ENCODE assay signal across 14 mouse cellular contexts in the genomic region with DNA sequence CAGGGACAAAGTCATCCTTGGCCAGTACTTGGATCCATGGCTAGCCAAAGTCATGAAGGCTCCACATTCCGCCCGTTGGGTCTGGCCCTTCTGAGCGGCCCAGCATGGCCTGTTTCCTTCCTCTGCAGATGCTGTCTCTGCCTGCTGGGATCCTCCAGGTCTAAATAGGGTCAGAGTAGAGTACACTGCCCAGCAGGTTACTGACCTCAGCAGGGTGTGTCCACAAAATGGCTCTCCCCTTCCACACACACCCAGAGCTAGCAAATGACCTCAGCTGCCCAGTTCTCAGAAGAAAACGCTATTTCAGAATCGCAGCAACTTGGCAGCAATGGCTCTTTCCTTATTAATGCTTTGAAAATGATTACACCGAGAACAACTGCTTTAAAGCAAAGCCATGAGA. TPM values are rescaled to one million over a fixed set of nuclear protein-coding genes. Genes with fewer than 3 reads are reported as not detected.
DNase-seq lines count a peak whose midpoint lies in the region; ATAC-seq and TF ChIP-seq lines count a peak whose summit lies in the region.
"Had no signal": no experiment of that assay in that cellular context is flagged by ENCODE, and none has a peak within 500 bp of the region (broad histone marks: within the 10 kb centered on the region; RNA-seq: fewer than 3 reads in every experiment).

No protein-coding gene starts in this region.

- no peak overlapping the region for H3K4me2 ChIP-seq in kidney, embryonic 14.5 days (replicated peaks; ENCODE audit: low read depth, low read length)
- H3K4me2 ChIP-seq in heart, postnatal 0 days (ENCODE audit: low read depth, low read length) = no peak overlapping the region
- H3K4me2 ChIP-seq: embryonic facial prominence, embryonic 15.5 days; liver, embryonic 15.5 days had no signal

- peaks cover 10% of the 10 kb centered on the region; the same call in 1 of the 2 replicates for H3K4me1 ChIP-seq in kidney, adult 2 months (ENCODE audit: control insufficient read depth, insufficient read depth, low read length)
- H3K4me1 ChIP-seq in kidney, embryonic 14.5 days (ENCODE audit: control insufficient read depth, insufficient read depth, low read length) = no peaks in the 10 kb centered on the region
- H3K4me1 ChIP-seq in E14TG2a.4 (replicated peaks; ENCODE audit: low read depth, low read length) = peaks cover 95% of the 10 kb centered on the region
- peaks cover 18 to 33% of the 10 kb centered on the region in 2 experiments; a peak in 3 of 4 replicates for H3K4me1 ChIP-seq in ES-E14 (ENCODE audit: control insufficient read depth in 2 of 2, insufficient read depth in 2 of 2, low read length in 2 of 2, poor library complexity in 1 of 2)
- H3K4me1 ChIP-seq in heart, postnatal 0 days (ENCODE audit: control insufficient read depth, insufficient read depth) = peaks cover 22% of the 10 kb centered on the region
- H3K4me1 ChIP-seq: liver, embryonic 15.5 days had no signal

- no peak for TF ChIP-seq CTCF in kidney, adult 2 months (conservative IDR thresholded peaks at IDR 0.05; ENCODE audit: insufficient read depth, insufficient read length, low read depth, low read length)
- no peak for TF ChIP-seq CTCF in E14TG2a.4 (conservative IDR thresholded peaks at IDR 0.05; ENCODE audit: low read length)
- TF ChIP-seq CTCF in heart, postnatal 0 days (IDR thresholded peaks at IDR 0.05; ENCODE audit: low read depth) = no peak

- peak; percentile 81 for DNase-seq in kidney, adult 2 months
- no peak for DNase-seq in ES-E14 (ENCODE audit: low read depth, low spot score)
- DNase-seq in heart, postnatal 0 days (ENCODE audit: low spot score) = no peak
- no peak for DNase-seq in right cerebral cortex, postnatal 25 days
- DNase-seq in right cerebral cortex, postnatal 10 days (ENCODE audit: low spot score in 2 of 2) = no peak
- DNase-seq: adrenal gland, postnatal 14 days; thymus, postnatal 25 days had no signal

- ATAC-seq in kidney, embryonic 14.5 days (ENCODE audit: low FRiP score, low TSS enrichment) = no peak
- peak; percentile 37; the same call in 1 of the 2 replicates for ATAC-seq in heart, postnatal 0 days (ENCODE audit: insufficient read depth, low read depth)
- ATAC-seq: CD4-positive, CD25-positive, alpha-beta regulatory T cell, adult 4 months; forebrain, embryonic 14.5 days had no signal

- in situ Hi-C loops in ES-E14 (cut with MboI; ENCODE audit: low sequenced_read_pairs in 2 of 2, unreplicated experiment in 2 of 2) = no loop called here

- H3K27me3 ChIP-seq in kidney, adult 2 months (replicated peaks; ENCODE audit: control insufficient read depth, insufficient read depth, low read length) = no peaks in the 10 kb centered on the region
- H3K27me3 ChIP-seq in kidney, embryonic 14.5 days (ENCODE audit: control insufficient read depth, insufficient read depth, low read length) = no peaks in the 10 kb centered on the region
- no peaks in the 10 kb centered on the region for H3K27me3 ChIP-seq in E14TG2a.4 (ENCODE audit: insufficient read depth, low read length)
- no peaks in the 10 kb centered on the region for H3K27me3 ChIP-seq in heart, postnatal 0 days (ENCODE audit: control insufficient read depth, insufficient read depth, low read length)
- H3K27me3 ChIP-seq: embryonic facial prominence, embryonic 15.5 days; liver, embryonic 15.5 days had no signal

- TF ChIP-seq EP300 in heart, postnatal 0 days (IDR thresholded peaks at IDR 0.05; ENCODE audit: low read depth) = no peak

- WGBS in kidney, adult 2 months = 46% methylated on average over 6 of the region's 6 CpGs
- 85% methylated on average over 6 of the region's 6 CpGs for WGBS in kidney, embryonic 14.5 days
- WGBS in heart, postnatal 0 days = 69% methylated on average over 6 of the region's 6 CpGs

- no peaks in the 10 kb centered on the region; the same call in 1 of the 2 replicates for H3K36me3 ChIP-seq in kidney, adult 2 months (ENCODE audit: control insufficient read depth, insufficient read depth, low read length)
- peaks cover 5% of the 10 kb centered on the region; the same call in 1 of the 2 replicates for H3K36me3 ChIP-seq in kidney, embryonic 14.5 days (ENCODE audit: control insufficient read depth, insufficient read depth, low read length)
- peaks cover 55% of the 10 kb centered on the region for H3K36me3 ChIP-seq in E14TG2a.4 (ENCODE audit: insufficient read depth, low read length)
- peaks cover 12% of the 10 kb centered on the region; the same call in 1 of the 2 replicates for H3K36me3 ChIP-seq in ES-E14 (ENCODE audit: control insufficient read depth, insufficient read depth, low read length, poor library complexity, severe bottlenecking)
- peaks cover 9% of the 10 kb centered on the region for H3K36me3 ChIP-seq in heart, postnatal 0 days (replicated peaks; ENCODE audit: control insufficient read depth, insufficient read depth, low read length)

- no peaks in the 10 kb centered on the region for H3K9me3 ChIP-seq in kidney, embryonic 14.5 days (ENCODE audit: control insufficient read depth, low read length)
- H3K9me3 ChIP-seq in E14TG2a.4 (ENCODE audit: low read length) (no peaks in the 10 kb centered on the region), ES-E14 (ENCODE audit: control insufficient read depth, insufficient read depth, low read depth, low read length) (no peaks in the 10 kb centered on the region)
- H3K9me3 ChIP-seq in heart, postnatal 0 days (replicated peaks; ENCODE audit: control insufficient read depth, low read length) = no peaks in the 10 kb centered on the region
- H3K9me3 ChIP-seq: embryonic facial prominence, embryonic 15.5 days; liver, embryonic 15.5 days had no signal

- no peak overlapping the region for H3K27ac ChIP-seq in kidney, adult 2 months (ENCODE audit: insufficient read depth, low read depth, low read length)
- no peak overlapping the region for H3K27ac ChIP-seq in kidney, embryonic 14.5 days (ENCODE audit: low read depth, low read length)
- peak overlapping the region; percentile 97 for H3K27ac ChIP-seq in ES-E14 (ENCODE audit: insufficient read depth, low read depth, low read length, poor library complexity, severe bottlenecking)
- H3K27ac ChIP-seq in heart, postnatal 0 days (ENCODE audit: low read depth) = no peak overlapping the region
- H3K27ac ChIP-seq: embryonic facial prominence, embryonic 15.5 days; layer of hippocampus, adult 2 months; liver, embryonic 15.5 days had no signal

- H3K4me3 ChIP-seq in kidney, adult 2 months (ENCODE audit: insufficient read depth, low read depth, low read length) = no peak overlapping the region
- no peak overlapping the region for H3K4me3 ChIP-seq in kidney, embryonic 14.5 days (ENCODE audit: low read length)
- H3K4me3 ChIP-seq in E14TG2a.4 (replicated peaks; ENCODE audit: low read length) (peak overlapping the region; percentile 80), ES-E14 (ENCODE audit: insufficient read depth in 1 of 2, low read depth in 1 of 2, low read length in 2 of 2, poor library complexity in 1 of 2, severe bottlenecking in 1 of 2) (peak overlapping the region; percentile 27 to 76)
- no peak overlapping the region for H3K4me3 ChIP-seq in heart, postnatal 0 days (ENCODE audit: low read depth, low read length)
- H3K4me3 ChIP-seq: embryonic facial prominence, embryonic 15.5 days; layer of hippocampus, adult 2 months; liver, embryonic 15.5 days had no signal

- no peak overlapping the region for H3K9ac ChIP-seq in kidney, embryonic 14.5 days (ENCODE audit: low read depth, low read length)
- peak overlapping the region; percentile 81 for H3K9ac ChIP-seq in ES-E14 (ENCODE audit: insufficient read depth, low read depth, low read length, poor library complexity, severe bottlenecking)
- H3K9ac ChIP-seq in heart, postnatal 0 days (replicated peaks; ENCODE audit: low read depth, low read length) = no peak overlapping the region
- H3K9ac ChIP-seq: embryonic facial prominence, embryonic 15.5 days; liver, embryonic 15.5 days had no signal

- TF ChIP-seq POLR2A in kidney, adult 2 months (IDR thresholded peaks at IDR 0.05; ENCODE audit: low read depth, low read length) = no peak

TF ChIP-seq in ES-E14, 5 proteins besides CTCF, POLR2A, EP300 and RAD21:
- TF ChIP-seq HCFC1 (IDR thresholded peaks at IDR 0.05; ENCODE audit: borderline replicate concordance, insufficient read depth, low read length) (no peak), ZC3H11A (IDR thresholded peaks at IDR 0.05; ENCODE audit: borderline replicate concordance, low read depth, low read length) (no peak), CHD2 (IDR thresholded peaks at IDR 0.05; ENCODE audit: low read depth, low read length) (no peak), MAFK (IDR thresholded peaks at IDR 0.05; ENCODE audit: insufficient read depth, low read depth, low read length) (no peak), ZNF384 (IDR thresholded peaks at IDR 0.05; ENCODE audit: low read depth, low read length) (no peak)
TF ChIP-seq in ES-E14: peak in this region for 0.

RNA-seq across cellular contexts. Expression of gene Tet2, which starts 27.5 kb away (rescaled TPM):
- polyA plus RNA-seq in kidney, adult 2 months (2012; rRNA removed) = 15.9 and 22.6 TPM in 2 replicates
- 20.2 and 24.8 TPM in 2 replicates for polyA plus RNA-seq in kidney, embryonic 14.5 days (2014; fragmentation: Nextera tagmentation; extraction: Ambion mirVana)
- total RNA-seq in ES-E14 (2012; rRNA removed) = 86.9 and 106 TPM in 2 replicates
- 25.7 and 33.4 TPM in 2 replicates for total RNA-seq in heart, postnatal 0 days (2014; rRNA removed; ENCODE audit: low replicate concordance)
- polyA plus RNA-seq in heart, postnatal 0 days (2015; fragmentation: Nextera tagmentation; extraction: Ambion mirVana) = 9.2 and 10.6 TPM in 2 replicates

Comparison
In these comparisons a context has a peak if more than half of its experiments do, and no peak if none do; other contexts are left out.
1. H3K4me3 ChIP-seq: peak in E14TG2a.4 (single experiment) and ES-E14 (2 of 2); none in kidney, adult 2 months (single experiment), kidney, embryonic 14.5 days (single experiment) and heart, postnatal 0 days (single experiment).